Mouse (Mus musculus) small intestine, adult 2 months (tissue): Measurements from ENCODE around the gene Morc3. TPM values are rescaled to one million over a fixed set of nuclear protein-coding genes. Genes with fewer than 3 reads are reported as not detected.

Source experiments
- H3K27ac ChIP-seq: fragments of 200-500 bp; 2 replicates; pipeline ENCODE4 v1.5.1; 2012; ENCODE audit warnings: low read depth, low read length, control low read depth, inconsistent platforms; ENCODE audit not compliant: insufficient read depth
- H3K27me3 ChIP-seq: fragments of 200-500 bp; 2 replicates; pipeline ENCODE4 v1.6.1; 2012; ENCODE audit warnings: mild to moderate bottlenecking, moderate library complexity, low read length, inconsistent platforms; ENCODE audit not compliant: control insufficient read depth, insufficient read depth
- H3K36me3 ChIP-seq: fragments of 200-500 bp; 2 replicates; pipeline ENCODE4 v1.6.1; 2012; ENCODE audit warnings: mild to moderate bottlenecking, low read length, control low read depth, inconsistent platforms; ENCODE audit not compliant: control insufficient read depth, insufficient read depth
- H3K4me1 ChIP-seq: fragments of 200-500 bp; 2 replicates; pipeline ENCODE4 v1.6.1; 2012; ENCODE audit warnings: low read length, inconsistent platforms, mixed read lengths; ENCODE audit not compliant: control insufficient read depth, insufficient read depth, insufficient read length
- H3K4me3 ChIP-seq: fragments of 200-500 bp; 2 replicates; pipeline ENCODE4 v1.5.1; 2012; ENCODE audit warnings: low read depth, mild to moderate bottlenecking, control low read depth, inconsistent platforms, low read length, moderate library complexity
- CTCF ChIP-seq: fragments of 200-500 bp; IDR thresholded peaks from 2 replicates; pipeline ENCODE4 v1.5.1; 2012; ENCODE audit warnings: low read depth, mild to moderate bottlenecking, control low read depth, inconsistent platforms, low read length, moderate library complexity, mixed read lengths; ENCODE audit not compliant: insufficient replicate concordance, insufficient read length; ENCODE audit errors: extremely low read depth
- POLR2A ChIP-seq: fragments of 200-500 bp; IDR thresholded peaks from 2 replicates; pipeline ENCODE4 v1.6.1; 2012; ENCODE audit warnings: low read depth, mild to moderate bottlenecking, control low read depth, inconsistent platforms, low read length, moderate library complexity
- WGBS: fragments of 180-500 bp; shearing (Covaris S2); methylation state at CpG from one replicate; pipeline ENCODE4 v1.1.7; 2018; 5-methylcytosine and 5-hydroxymethylcytosine counted together
- polyA plus RNA-seq: library from polyadenylated mRNA; depleted of rRNA; stranded (reverse); fragments of >200 nt; gene quantifications from 2 replicates; pipeline ENCODE4 v1.2.3, GENCODE M21; 2012

Gene Morc3
- polyA plus RNA-seq, 1 experiment = 2.7 TPM

DNA sequence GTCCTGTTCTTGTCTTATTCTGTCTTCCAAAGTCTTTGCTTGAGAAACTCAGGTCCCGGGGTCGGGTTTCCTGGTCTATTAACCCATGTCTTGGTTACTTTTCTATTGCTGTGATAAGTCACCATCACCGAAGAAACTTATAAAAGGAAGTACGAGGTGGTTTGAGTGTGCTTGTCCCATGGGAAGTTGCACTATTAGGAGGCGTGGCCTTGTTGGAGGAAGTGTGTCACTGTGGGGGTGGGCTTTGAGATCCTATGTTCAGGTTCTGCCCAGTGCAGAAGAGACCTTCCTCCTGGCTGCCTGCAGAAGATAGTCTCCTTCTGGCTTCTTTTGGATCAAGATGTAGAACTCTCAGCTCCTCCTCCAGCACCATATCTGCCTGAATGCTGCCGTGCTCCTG lies 56.6 kb downstream of the Morc3 start:
- Histone ChIP-seq H3K27ac (no peak overlapping the region), H3K27me3 (no peaks in the 10 kb centered on the region), H3K4me3 (no peak overlapping the region), H3K4me1 (peaks cover 3% of the 10 kb centered on the region; the same call in 1 of the 2 replicates), H3K36me3 (peaks cover 1% of the 10 kb centered on the region; the same call in 1 of the 2 replicates)
- TF ChIP-seq CTCF = no peak
- no peak for TF ChIP-seq POLR2A
- 79% methylated on average over 6 of the region's 6 CpGs for WGBS

DNA sequence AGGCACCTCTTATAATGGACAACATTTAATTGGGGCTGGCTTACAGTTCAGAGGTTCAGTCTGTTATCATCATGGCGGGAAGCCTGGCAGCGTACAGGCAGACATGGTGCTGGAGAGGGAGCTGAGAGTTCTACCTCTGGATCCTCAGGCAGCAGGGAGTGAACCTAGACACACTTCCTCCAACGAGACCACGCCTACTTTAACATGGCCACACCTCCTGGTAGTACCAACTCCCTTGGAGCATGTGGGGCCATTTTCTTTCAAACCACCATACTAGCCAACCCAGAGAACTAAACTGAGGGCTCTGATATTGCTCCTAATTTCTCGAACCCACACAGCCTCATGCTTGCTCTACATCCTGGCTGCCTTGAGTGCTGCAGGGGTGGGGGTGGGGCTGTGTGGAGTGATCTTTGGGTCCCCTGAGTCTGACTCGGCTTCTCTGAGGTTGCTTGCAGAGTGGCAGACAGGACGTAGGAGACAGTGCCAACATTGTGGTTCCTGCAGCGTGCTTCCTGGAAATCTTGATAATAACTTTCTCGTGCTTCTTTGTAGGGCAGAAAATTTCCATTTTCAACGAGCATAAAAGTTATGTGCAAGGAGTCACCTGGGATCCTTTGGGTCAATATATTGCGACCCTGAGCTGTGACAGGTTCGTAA lies 59.2 kb downstream of the Morc3 start:
- TF ChIP-seq POLR2A (no peak), CTCF (no peak)
- Histone ChIP-seq H3K36me3 (peaks cover 1% of the 10 kb centered on the region; the same call in 1 of the 2 replicates), H3K27me3 (no peaks in the 10 kb centered on the region), H3K4me3 (no peak overlapping the region), H3K27ac (no peak overlapping the region), H3K4me1 (no peaks in the 10 kb centered on the region)
- WGBS = 82% methylated on average over 12 of the region's 12 CpGs

DNA sequence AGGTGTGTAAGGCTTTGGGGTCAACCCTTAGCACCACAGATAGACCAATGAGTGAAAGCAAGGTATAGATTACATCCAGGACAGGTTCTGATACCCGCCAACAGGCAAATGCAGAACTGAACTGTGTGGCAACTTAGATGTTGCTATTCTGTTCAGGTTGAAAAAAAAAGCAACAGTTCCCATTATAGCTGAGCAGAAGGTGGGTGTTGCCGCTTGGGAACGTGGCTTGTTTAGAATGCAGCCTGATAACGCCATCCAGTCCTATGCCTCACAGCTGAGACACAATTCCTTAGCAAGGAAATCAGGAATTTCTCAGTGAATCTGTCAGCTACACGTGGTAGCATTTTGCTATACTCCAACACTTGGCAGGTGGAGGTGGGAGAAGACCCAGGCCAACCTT lies 61.4 kb downstream of the Morc3 start:
- WGBS = 91% methylated on average over 5 of the region's 5 CpGs
- Histone ChIP-seq H3K4me1 (no peaks in the 10 kb centered on the region), H3K36me3 (peaks cover 1% of the 10 kb centered on the region; the same call in 1 of the 2 replicates), H3K27me3 (no peaks in the 10 kb centered on the region), H3K27ac (no peak overlapping the region), H3K4me3 (no peak overlapping the region)
- no peak for TF ChIP-seq CTCF

DNA sequence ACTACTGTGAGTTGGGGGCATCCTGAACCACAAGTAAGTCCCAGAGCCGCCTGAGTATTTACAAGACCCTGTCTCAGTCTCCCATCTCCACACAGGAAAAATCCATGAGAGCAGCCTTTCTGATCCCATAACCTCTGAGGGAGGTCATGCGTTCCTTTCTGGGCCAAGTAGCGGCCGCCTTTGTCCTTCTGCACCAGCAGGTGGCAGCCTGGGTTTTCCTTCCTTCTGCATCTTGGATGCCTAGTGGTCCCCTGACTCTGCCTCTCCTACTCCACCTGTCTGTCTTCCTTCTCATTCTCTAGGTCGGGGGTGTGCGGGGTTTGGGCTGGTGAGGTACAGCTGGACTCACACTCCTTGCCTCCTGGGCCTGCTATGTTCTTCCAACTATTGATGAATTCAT lies 71.1 kb downstream of the Morc3 start:
- 85% methylated on average over 6 of the region's 6 CpGs for WGBS
- peaks cover 4% of the 10 kb centered on the region for H3K36me3 ChIP-seq
- peak; percentile 36; the same call in 1 of the 2 replicates for TF ChIP-seq CTCF
- no peak for TF ChIP-seq POLR2A
- H3K4me1 ChIP-seq = peaks cover 3% of the 10 kb centered on the region; the same call in 1 of the 2 replicates
- no peak overlapping the region for H3K4me3 ChIP-seq
- H3K27me3 ChIP-seq = no peaks in the 10 kb centered on the region
- no peak overlapping the region for H3K27ac ChIP-seq

- TF ChIP-seq CTCF (peak; percentile 84), POLR2A (no peak)
- no peaks in the 10 kb centered on the region for H3K27me3 ChIP-seq
- peaks cover 10% of the 10 kb centered on the region; the same call in 1 of the 2 replicates for H3K4me1 ChIP-seq
- WGBS = 63% methylated on average over 11 of the region's 11 CpGs
- H3K36me3 ChIP-seq = peaks cover 4% of the 10 kb centered on the region; the same call in 1 of the 2 replicates
- no peak overlapping the region for H3K4me3 ChIP-seq
- H3K27ac ChIP-seq = no peak overlapping the region
Observed at GRCm38 (mm10) chr16:93906156-93907014, 74.5 kb downstream of the Morc3 start.

DNA sequence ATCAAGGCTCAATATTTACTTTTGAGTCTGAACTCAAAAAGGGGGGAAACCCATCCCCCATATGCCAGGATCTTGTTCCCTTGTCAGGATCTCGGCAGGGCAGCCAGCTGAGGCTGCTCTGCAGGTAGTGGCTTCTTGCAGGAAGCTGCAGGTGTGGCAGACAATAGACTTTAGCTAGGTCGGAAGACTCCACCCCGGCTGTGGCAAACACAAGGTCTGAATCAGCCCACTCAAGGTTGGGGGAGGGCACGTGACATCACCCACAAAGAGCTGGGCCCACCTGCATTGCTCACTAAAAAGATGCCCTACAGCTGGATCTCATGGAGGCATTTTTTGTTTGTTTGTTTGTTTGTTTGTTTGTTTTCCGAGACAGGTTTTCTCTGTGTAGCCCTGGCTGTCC lies 75.8 kb downstream of the Morc3 start:
- H3K4me1 ChIP-seq = peaks cover 16% of the 10 kb centered on the region; the same call in 1 of the 2 replicates
- H3K27ac ChIP-seq = no peak overlapping the region
- TF ChIP-seq CTCF (no peak), POLR2A (no peak)
- 53% methylated on average over 5 of the region's 5 CpGs for WGBS
- no peaks in the 10 kb centered on the region for H3K36me3 ChIP-seq
- H3K4me3 ChIP-seq = no peak overlapping the region
- no peaks in the 10 kb centered on the region for H3K27me3 ChIP-seq

DNA sequence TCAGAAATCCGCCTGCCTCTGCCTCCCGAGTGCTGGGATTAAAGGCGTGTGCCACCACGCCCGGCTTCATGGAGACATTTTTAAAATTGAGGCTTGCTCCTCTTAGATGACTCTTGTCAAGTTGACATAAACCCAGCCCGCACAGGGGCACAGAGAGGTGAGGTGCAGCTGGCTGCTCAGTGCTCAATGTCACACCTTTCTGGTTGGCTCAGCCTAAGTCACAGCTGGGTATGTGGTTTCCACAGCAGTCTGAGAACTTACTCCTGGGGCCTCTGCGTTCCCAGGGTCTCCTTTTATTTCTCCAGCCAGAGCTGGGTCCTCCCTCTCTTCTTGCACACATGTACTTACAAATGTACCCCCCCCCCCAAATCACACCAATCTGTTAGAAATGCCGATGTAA lies 76.3 kb downstream of the Morc3 start:
- no peak for TF ChIP-seq POLR2A
- no peak for TF ChIP-seq CTCF
- no peak overlapping the region for H3K4me3 ChIP-seq
- H3K27me3 ChIP-seq = no peaks in the 10 kb centered on the region
- peaks cover 20% of the 10 kb centered on the region; the same call in 1 of the 2 replicates for H3K4me1 ChIP-seq
- no peak overlapping the region for H3K27ac ChIP-seq
- H3K36me3 ChIP-seq = no peaks in the 10 kb centered on the region
- 82% methylated on average over 8 of the region's 8 CpGs for WGBS
